Mouse (Mus musculus): Measurements from ENCODE around the gene Acot5. TPM values are rescaled to one million over a fixed set of nuclear protein-coding genes. Genes with fewer than 3 reads are reported as not detected.
A peak's percentile ranks its signal among the peaks of the same experiment; 100 is the strongest.
"Not testable (repeated sequence)": the region's sequence is repeated elsewhere in the genome, so short reads cannot be mapped to it uniquely, and the experiment has no call there.

Gene Acot5
- not detected in 2 replicates for polyA plus RNA-seq (2016; fragmentation: Nextera tagmentation; extraction: Ambion mirVana)

DNA sequence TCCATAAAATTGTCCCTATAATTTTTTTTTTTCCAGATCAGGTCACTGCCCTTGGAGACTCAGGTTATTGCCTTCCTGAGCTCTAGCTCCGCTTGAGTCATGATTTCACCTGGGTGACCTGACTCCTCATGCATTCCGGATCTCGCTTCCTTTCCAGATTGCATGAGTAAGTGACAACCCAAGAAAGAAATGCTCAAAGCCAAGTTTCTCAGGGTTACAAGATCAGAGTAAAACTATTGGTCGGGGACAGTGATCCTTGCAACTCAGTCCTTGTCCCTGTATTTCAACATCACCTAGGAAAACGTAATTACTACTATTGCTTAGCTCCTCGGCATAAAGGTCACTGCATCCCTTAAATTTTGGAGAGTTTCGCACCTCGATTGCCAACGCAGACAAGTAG lies at the start of gene Acot5:
Gene Acot5 (plus strand): TSS at position 340 of the 400 bp plus-strand sequence.
- no peaks in the 10 kb centered on the region for H3K9me3 ChIP-seq
- ATAC-seq (ENCODE audit: insufficient number of reproducible peaks, insufficient read depth, low FRiP score, low TSS enrichment) = no peak
- no peaks in the 10 kb centered on the region for H3K36me3 ChIP-seq
- peak within 1 kb of the TSS; percentile 69 for H3K4me2 ChIP-seq (replicated peaks)
- H3K27me3 ChIP-seq = peaks cover 28% of the 10 kb centered on the region
- no peaks in the 10 kb centered on the region for H3K4me1 ChIP-seq
- H3K4me3 ChIP-seq = peak within 1 kb of the TSS; percentile 40
- H3K9ac ChIP-seq = peak within 1 kb of the TSS; percentile 15; the same call in 1 of the 2 replicates
- WGBS = 54% methylated on average over 9 of the region's 9 CpGs
- H3K27ac ChIP-seq = no peak within 1 kb of the TSS

DNA sequence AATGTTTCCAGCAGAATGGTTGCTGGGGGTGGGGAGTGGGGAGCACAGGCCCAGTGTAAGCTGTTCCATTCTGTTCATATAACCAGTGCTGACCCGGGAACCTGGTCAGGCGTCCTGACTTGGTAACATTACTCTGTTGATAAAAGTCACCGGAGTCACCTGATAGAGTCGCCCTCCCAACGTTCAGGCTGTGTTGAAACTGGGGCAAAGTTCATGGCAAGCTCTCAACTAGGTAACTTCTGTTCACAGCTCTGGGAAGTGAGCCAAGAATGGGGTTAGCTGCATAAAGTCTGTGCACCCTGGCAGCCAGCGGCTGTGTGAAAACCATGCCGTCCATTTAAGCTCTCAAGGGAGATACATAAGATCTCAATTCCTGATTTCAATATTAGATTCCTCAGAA lies 48.6 kb upstream of the Acot5 start:
- not testable (repeated sequence) for H3K27me3 ChIP-seq; H3K36me3 ChIP-seq; ATAC-seq (ENCODE audit: insufficient number of reproducible peaks, insufficient read depth, low FRiP score, low TSS enrichment); H3K9me3 ChIP-seq; H3K4me2 ChIP-seq (replicated peaks); H3K9ac ChIP-seq; H3K4me3 ChIP-seq; H3K4me1 ChIP-seq; H3K27ac ChIP-seq
- 59% methylated on average over 7 of the region's 7 CpGs for WGBS

DNA sequence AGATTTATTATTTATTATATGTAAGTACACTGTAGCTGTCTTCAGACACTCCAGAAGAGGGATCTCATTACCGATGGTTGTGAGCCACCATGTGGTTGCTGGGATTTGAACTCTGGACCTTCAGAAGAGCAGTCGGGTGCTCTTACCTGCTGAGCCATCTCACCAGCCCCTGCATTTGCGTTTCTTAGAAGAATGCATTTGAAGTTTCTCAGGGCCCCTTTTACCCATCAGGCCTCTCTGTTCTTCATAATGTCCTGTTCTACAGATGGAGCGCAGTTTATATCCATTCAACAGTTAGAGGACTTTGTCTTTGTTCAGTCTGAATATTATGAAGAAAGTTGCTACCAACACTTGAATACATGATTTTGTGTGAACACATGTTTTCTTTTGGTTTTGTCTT lies 46.9 kb upstream of the Acot5 start:
- H3K4me1 ChIP-seq; ATAC-seq (ENCODE audit: insufficient number of reproducible peaks, insufficient read depth, low FRiP score, low TSS enrichment); H3K27me3 ChIP-seq; H3K36me3 ChIP-seq; H3K4me3 ChIP-seq; H3K27ac ChIP-seq; H3K9me3 ChIP-seq; H3K4me2 ChIP-seq (replicated peaks); H3K9ac ChIP-seq: not testable (repeated sequence)
- 92% methylated on average over 4 of the region's 4 CpGs for WGBS

DNA sequence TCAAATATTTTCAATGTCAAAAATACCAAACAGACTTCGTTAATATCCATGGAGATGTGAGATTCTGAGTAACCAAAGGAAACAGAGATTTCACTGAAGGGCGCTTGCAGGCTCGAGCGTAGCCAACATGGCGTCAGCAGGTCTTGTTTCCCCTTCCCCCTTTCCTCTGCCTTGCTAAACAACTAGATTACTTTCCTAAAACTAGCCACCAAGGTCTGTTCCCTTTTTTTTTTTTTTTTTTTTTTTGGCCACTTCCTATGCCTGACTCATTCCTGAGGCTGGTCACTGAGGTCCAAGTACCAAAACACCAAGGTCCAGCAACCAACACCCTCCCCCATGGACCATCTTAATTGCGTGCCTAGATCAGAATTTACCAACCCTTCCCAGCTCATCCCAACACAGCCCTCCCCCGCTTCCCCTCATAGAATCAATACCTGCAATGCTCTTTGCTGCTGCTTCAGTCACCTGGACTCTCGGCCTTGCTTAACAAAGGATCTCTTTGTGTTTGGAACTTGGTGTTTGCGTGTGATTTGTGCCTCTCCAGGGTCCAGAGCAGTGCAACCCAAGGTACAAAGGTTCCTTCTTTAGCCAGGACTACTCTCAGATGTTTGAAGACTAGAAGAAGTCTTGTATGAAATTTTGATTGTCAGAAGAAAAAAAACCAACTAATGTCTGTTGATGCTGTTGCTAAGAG lies 45.9 kb upstream of the Acot5 start:
- Histone ChIP-seq H3K9me3 (no peaks in the 10 kb centered on the region), H3K27ac (no peak overlapping the region), H3K36me3 (no peaks in the 10 kb centered on the region), H3K4me1 (no peaks in the 10 kb centered on the region), H3K27me3 (no peaks in the 10 kb centered on the region), H3K4me3 (no peak overlapping the region), H3K9ac (no peak overlapping the region), H3K4me2 (replicated peaks) (no peak overlapping the region)
- ATAC-seq (ENCODE audit: insufficient number of reproducible peaks, insufficient read depth, low FRiP score, low TSS enrichment) = no peak
- WGBS = 75% methylated on average over 9 of the region's 9 CpGs

DNA sequence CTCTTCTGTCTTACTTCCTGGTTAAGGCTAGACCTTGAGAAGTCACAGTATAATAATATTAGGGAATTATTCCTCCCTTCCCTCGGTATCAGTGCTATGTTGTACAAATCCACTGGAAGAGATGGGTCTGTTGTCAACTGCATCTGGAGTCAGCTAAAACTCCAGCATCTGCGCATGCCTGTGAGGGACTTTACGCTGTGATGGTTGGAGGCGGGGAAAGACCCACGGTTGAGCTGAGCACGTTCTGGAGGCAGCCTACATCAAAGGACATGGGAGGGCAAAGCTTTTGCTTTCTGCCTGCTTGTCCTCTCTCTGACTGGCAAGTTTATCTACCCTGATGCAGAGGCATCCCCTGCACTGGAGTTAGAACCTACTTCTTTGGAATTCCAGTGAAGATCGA lies 43.2 kb upstream of the Acot5 start:
- no peak overlapping the region for H3K4me3 ChIP-seq
- H3K4me2 ChIP-seq (replicated peaks) = no peak overlapping the region
- no peaks in the 10 kb centered on the region for H3K27me3 ChIP-seq
- H3K9ac ChIP-seq = no peak overlapping the region
- no peaks in the 10 kb centered on the region for H3K4me1 ChIP-seq
- 84% methylated on average over 7 of the region's 7 CpGs for WGBS
- H3K27ac ChIP-seq = no peak overlapping the region
- no peaks in the 10 kb centered on the region for H3K36me3 ChIP-seq
- no peaks in the 10 kb centered on the region for H3K9me3 ChIP-seq
- ATAC-seq (ENCODE audit: insufficient number of reproducible peaks, insufficient read depth, low FRiP score, low TSS enrichment) = no peak

DNA sequence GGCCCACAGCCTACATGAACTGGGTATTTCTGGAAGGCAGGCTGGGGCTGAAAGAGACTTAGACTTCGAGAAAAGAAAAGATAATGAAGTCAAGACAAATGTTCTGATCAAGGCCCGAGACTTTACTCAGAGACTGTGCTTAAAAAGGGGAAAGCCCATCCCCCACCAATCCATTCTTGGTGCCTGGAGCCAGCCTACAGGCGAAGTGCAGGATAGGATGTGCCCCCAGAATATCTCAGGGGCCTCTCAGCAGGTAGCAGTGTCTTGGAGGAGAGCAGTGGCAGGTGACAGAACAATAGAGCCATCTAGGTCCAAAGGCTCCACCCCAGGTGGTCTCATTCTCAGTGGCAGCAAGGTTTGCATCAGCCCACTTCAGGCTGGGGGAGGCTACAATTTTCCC lies 40.8 kb upstream of the Acot5 start:
- not testable (repeated sequence) for H3K9me3 ChIP-seq; H3K4me2 ChIP-seq (replicated peaks); H3K27me3 ChIP-seq; H3K4me3 ChIP-seq; H3K27ac ChIP-seq; H3K9ac ChIP-seq; H3K4me1 ChIP-seq; H3K36me3 ChIP-seq; ATAC-seq (ENCODE audit: insufficient number of reproducible peaks, insufficient read depth, low FRiP score, low TSS enrichment)
- 51% methylated on average over 3 of the region's 3 CpGs for WGBS

DNA sequence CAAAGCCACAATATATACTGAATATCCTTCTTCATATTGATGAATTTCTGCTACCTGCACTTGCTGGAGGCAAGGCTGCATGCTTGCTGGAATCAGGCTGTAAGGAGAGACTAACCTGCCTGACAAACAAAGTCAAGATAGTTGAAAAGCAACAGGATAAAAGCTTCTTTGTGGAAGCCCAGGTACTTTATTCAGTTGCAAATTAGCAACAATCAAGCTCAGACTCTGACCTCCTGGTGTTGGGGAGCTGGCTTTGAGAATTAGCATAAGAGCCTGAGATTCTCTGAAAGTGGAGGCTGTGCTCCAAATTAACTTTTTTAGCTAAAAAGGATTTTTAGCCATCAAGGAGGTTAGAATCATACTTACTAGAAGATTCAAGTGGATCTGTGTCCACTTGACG lies 40.1 kb upstream of the Acot5 start:
- H3K27me3 ChIP-seq; H3K36me3 ChIP-seq; H3K4me2 ChIP-seq (replicated peaks); H3K9ac ChIP-seq; ATAC-seq (ENCODE audit: insufficient number of reproducible peaks, insufficient read depth, low FRiP score, low TSS enrichment); H3K27ac ChIP-seq; H3K4me3 ChIP-seq; H3K9me3 ChIP-seq; H3K4me1 ChIP-seq: not testable (repeated sequence)
- WGBS = 87% methylated on average over 1 of the region's 1 CpGs

DNA sequence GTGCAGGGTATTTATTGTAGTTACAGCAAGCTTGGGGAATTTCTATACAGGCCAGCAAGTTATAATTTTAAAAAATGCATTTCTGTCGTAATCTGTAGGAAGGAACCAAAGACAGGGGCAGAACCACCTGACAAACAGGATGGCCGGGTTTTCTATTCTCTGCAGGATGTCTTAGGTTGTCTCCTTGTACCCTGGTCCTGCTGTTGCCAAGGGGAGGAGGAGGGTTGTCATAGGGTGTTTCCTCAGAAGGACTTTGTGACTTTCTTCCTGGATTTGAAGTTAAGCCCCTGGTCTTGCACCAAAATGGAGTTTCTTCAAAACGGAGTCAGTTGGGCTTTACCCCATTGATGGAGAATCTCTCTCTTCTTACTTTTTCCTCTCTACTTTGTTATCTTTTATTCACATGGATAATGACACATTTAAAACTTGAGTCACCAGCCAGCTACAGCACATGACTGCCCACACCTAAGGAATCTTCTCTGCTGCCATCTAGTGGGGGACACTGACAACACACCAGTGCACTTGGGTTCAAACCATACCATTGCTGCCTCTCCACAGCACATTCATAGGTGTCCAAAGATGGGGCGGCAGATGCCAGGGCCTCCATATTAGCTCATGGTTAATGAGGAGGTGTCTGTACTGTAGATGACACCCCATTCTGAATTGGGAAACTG lies 38.3 kb upstream of the Acot5 start:
- ATAC-seq (ENCODE audit: insufficient number of reproducible peaks, insufficient read depth, low FRiP score, low TSS enrichment) = no peak; the same call in 1 of the 2 replicates
- Histone ChIP-seq H3K4me2 (replicated peaks) (no peak overlapping the region), H3K27me3 (no peaks in the 10 kb centered on the region), H3K9me3 (no peaks in the 10 kb centered on the region), H3K36me3 (no peaks in the 10 kb centered on the region), H3K4me1 (no peaks in the 10 kb centered on the region), H3K9ac (no peak overlapping the region), H3K27ac (no peak overlapping the region), H3K4me3 (no peak overlapping the region)
- 73% methylated on average over 4 of the region's 4 CpGs for WGBS

DNA sequence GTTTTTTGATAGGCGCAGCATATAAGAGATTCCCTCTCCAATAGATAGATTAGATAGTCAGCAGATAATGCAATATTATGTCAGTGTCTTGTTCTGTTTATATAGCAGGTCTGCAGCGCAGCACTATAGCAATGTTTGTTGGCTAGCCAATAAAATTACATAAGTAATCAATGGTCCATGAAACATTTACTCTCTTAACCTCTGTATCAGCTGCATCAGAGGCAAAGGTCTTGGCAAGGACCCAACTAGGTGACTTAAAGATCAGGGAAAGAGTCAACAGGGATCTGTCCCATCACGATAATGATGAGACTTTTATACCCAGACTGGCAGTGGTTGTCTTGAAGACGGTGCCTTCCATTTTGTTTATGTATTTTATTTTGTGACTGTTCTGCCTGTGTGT lies 36.3 kb upstream of the Acot5 start:
- Histone ChIP-seq H3K27ac (no peak overlapping the region), H3K36me3 (no peaks in the 10 kb centered on the region), H3K4me3 (no peak overlapping the region), H3K4me2 (replicated peaks) (no peak overlapping the region), H3K4me1 (no peaks in the 10 kb centered on the region), H3K9me3 (no peaks in the 10 kb centered on the region), H3K27me3 (no peaks in the 10 kb centered on the region), H3K9ac (no peak overlapping the region)
- ATAC-seq (ENCODE audit: insufficient number of reproducible peaks, insufficient read depth, low FRiP score, low TSS enrichment) = no peak
- WGBS = 88% methylated on average over 4 of the region's 4 CpGs

DNA sequence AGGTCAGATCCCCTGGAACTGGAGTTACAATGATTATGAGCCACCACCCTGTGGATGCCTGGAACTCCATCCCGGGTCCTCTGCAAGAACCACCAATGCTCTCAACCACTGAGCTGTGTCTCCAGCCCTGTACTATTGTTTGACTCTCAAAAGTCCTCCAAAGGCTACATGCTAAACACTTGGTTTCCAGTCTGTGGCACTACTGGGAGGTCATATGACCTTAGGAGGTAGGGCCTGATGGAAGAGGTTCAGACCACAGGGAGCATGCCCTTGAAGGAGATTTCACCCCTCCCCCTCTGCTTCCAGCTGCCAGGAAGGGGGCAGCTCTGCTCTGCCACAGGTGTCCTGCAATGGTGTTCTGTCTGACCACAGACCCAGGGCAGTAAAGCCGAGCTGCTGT lies 35.8 kb upstream of the Acot5 start:
- WGBS = 86% methylated on average over 2 of the region's 2 CpGs
- not testable (repeated sequence) for H3K9ac ChIP-seq; H3K27me3 ChIP-seq; H3K4me2 ChIP-seq (replicated peaks); H3K4me3 ChIP-seq; H3K4me1 ChIP-seq; H3K27ac ChIP-seq; H3K36me3 ChIP-seq; H3K9me3 ChIP-seq; ATAC-seq (ENCODE audit: insufficient number of reproducible peaks, insufficient read depth, low FRiP score, low TSS enrichment)

DNA sequence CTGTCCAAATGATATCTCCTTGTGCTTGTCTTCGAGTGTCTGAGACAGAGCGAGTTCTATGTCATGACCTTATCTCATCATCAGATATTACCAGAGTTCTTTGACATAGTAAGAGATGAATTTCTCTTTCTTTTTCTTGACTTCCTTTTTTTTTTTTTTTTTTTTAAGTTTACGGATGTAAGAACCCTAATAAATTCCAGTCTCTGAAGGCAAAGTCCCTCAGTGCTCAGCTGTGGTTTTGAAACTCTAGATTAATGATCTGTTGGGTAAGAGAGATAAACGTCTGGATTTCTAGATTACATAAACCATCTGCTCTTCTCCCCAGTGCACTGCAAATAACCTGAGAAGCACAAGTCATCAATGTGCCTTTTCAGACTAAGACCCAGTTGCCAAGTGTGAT lies 35.0 kb upstream of the Acot5 start:
- no peaks in the 10 kb centered on the region for H3K27me3 ChIP-seq
- no peaks in the 10 kb centered on the region for H3K9me3 ChIP-seq
- no peak for ATAC-seq (ENCODE audit: insufficient number of reproducible peaks, insufficient read depth, low FRiP score, low TSS enrichment)
- no peak overlapping the region for H3K9ac ChIP-seq
- no peaks in the 10 kb centered on the region for H3K36me3 ChIP-seq
- no peaks in the 10 kb centered on the region for H3K4me1 ChIP-seq
- no peak overlapping the region for H3K4me3 ChIP-seq
- H3K4me2 ChIP-seq (replicated peaks) = no peak overlapping the region
- no peak overlapping the region for H3K27ac ChIP-seq
- WGBS = 66% methylated on average over 4 of the region's 4 CpGs

DNA sequence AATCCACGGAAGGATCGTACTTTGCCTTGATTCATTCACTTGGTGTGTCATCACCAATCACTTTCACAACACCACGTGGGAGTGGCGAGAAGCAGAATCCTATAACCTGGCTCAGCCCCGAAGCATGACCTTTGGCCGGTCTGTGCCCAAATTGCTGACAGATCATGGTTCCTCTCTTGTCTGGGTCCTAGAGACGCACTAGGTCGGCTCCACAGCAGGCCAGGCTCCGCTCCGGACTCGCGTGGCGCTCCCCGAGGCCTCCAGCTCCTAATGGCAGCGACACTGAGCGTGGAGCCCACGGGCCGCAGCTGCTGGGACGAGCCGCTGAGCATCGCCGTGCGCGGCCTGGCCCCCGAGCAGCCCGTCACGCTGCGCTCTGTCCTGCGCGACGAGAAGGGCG lies 30.9 kb upstream of the Acot5 start, which contains the start of gene Acot4:
Gene Acot4 (plus strand): TSS at position 139 of the 400 bp plus-strand sequence.
- 9% methylated on average over 28 of the region's 32 CpGs for WGBS
- not testable (repeated sequence) for H3K9me3 ChIP-seq; H3K27me3 ChIP-seq; H3K27ac ChIP-seq; H3K4me1 ChIP-seq; H3K36me3 ChIP-seq; ATAC-seq (ENCODE audit: insufficient number of reproducible peaks, insufficient read depth, low FRiP score, low TSS enrichment)
- Histone ChIP-seq H3K4me2 (replicated peaks) (peak within 1 kb of the TSS; percentile 67), H3K4me3 (peak within 1 kb of the TSS; percentile 45), H3K9ac (peak within 1 kb of the TSS; percentile 20; the same call in 1 of the 2 replicates)
